Mouse (Mus musculus) midbrain, embryonic 13.5 days (tissue): Measurements from ENCODE around the gene Tmx4. TPM values are rescaled to one million over a fixed set of nuclear protein-coding genes. Genes with fewer than 3 reads are reported as not detected.

ENCODE experiments used
- ATAC-seq: fragments of 200-750 bp; cut with Nextera tagmentation; 2 replicates; pipeline ENCODE4 v1.8.0; 2017; ENCODE audit warnings: mild to moderate bottlenecking, moderate TSS enrichment, moderate library complexity
- H3K27ac ChIP-seq: fragments of 300-500 bp; sonication (generic); 2 replicates; pipeline ENCODE4 v1.5.1; 2015; ENCODE audit warnings: inconsistent platforms, mild to moderate bottlenecking, moderate library complexity
- H3K27me3 ChIP-seq: fragments of 300-500 bp; sonication (generic); 2 replicates; pipeline ENCODE4 v1.6.1; 2015; ENCODE audit warnings: mild to moderate bottlenecking, inconsistent platforms
- H3K36me3 ChIP-seq: fragments of 300-500 bp; sonication (generic); 2 replicates; pipeline ENCODE4 v1.6.1; 2015; ENCODE audit warnings: mild to moderate bottlenecking, inconsistent platforms
- H3K4me1 ChIP-seq: fragments of 300-500 bp; sonication (generic); replicated peaks from 2 replicates; pipeline ENCODE4 v1.6.1; 2015; ENCODE audit warnings: inconsistent platforms
- H3K4me2 ChIP-seq: fragments of 300-500 bp; sonication (generic); replicated peaks from 2 replicates; pipeline ENCODE4 v1.6.1; 2015; ENCODE audit warnings: moderate library complexity, mild to moderate bottlenecking, inconsistent platforms
- H3K4me3 ChIP-seq: fragments of 300-500 bp; sonication (generic); replicated peaks from 2 replicates; pipeline ENCODE4 v1.5.1; 2015; ENCODE audit warnings: mild to moderate bottlenecking, inconsistent platforms
- H3K9ac ChIP-seq: fragments of 300-500 bp; sonication (generic); replicated peaks from 2 replicates; pipeline ENCODE4 v1.6.1; 2015; ENCODE audit warnings: mild to moderate bottlenecking, inconsistent platforms
- H3K9me3 ChIP-seq: fragments of 300-500 bp; sonication (generic); 2 replicates; pipeline ENCODE4 v1.6.1; 2016; ENCODE audit warnings: mild to moderate bottlenecking, inconsistent platforms
- WGBS: fragments of 180-500 bp; shearing (Covaris S2); methylation state at CpG from one replicate; pipeline ENCODE4 v1.1.7; 2015; 5-methylcytosine and 5-hydroxymethylcytosine counted together
- polyA plus RNA-seq: library from polyadenylated mRNA; unstranded; fragments of >200 nt; fragmentation: Nextera tagmentation; extraction: Ambion mirVana; gene quantifications from 2 replicates; pipeline ENCODE4 v1.2.1, GENCODE M21; 2015

The Tmx4 gene
- polyA plus RNA-seq, 1 experiment from 2014 or later, result 97.4 TPM

DNA sequence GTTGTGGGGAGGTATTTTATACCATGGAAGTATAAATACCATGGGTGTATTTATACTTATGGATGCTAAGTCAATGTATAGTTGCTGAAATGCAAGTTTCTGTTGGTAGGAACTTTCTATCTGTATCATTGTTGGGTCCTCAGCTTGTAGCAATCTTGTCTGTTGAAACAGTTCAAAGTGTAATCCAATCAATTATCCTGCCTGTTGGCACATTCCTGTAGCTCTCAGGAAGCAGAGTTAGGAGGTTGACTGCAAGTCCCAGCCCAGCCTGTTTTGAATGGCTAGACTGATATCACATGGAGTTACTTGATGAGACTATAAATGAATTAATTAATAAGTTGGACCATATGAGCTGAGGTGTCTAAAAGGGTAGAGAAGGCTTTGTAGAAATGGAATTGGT, 91.6 kb downstream of the Tmx4 start:
- ATAC-seq, result no peak
- no peaks in the 10 kb centered on the region for H3K4me1 ChIP-seq
- H3K36me3 ChIP-seq, result no peaks in the 10 kb centered on the region
- H3K9me3 ChIP-seq, result no peaks in the 10 kb centered on the region
- H3K27ac ChIP-seq, result no peak overlapping the region
- H3K4me2 ChIP-seq, result no peak overlapping the region
- H3K9ac ChIP-seq, result no peak overlapping the region
- no peak overlapping the region for H3K4me3 ChIP-seq
- H3K27me3 ChIP-seq, result no peaks in the 10 kb centered on the region

DNA sequence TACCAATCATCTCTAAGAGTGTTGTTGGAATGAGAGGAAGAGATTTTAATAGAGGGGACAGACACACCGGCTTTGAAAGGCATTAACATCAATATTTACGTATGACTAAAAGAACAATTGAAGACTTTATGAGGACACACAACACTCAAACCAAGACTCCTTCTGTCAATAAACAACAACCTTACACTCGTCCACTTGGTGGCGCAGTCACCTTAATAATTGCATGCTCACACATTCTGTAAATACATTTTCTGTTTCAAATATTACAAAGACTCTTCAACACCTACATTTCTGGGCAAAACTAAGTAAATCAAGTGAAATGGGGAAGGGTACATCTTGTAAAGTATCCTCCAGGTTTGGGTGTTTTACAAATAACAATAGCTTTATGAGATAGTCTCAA, 94.2 kb downstream of the Tmx4 start:
- Histone ChIP-seq H3K4me1 (no peaks in the 10 kb centered on the region), H3K9me3 (no peaks in the 10 kb centered on the region), H3K27ac (no peak overlapping the region), H3K36me3 (no peaks in the 10 kb centered on the region), H3K27me3 (no peaks in the 10 kb centered on the region), H3K9ac (no peak overlapping the region), H3K4me3 (no peak overlapping the region), H3K4me2 (no peak overlapping the region)
- 21% methylated on average over 4 of the region's 4 CpGs for WGBS
- ATAC-seq, result no peak

- Histone ChIP-seq H3K9ac (no peak overlapping the region), H3K36me3 (no peaks in the 10 kb centered on the region), H3K4me3 (no peak overlapping the region), H3K4me1 (no peaks in the 10 kb centered on the region), H3K27me3 (no peaks in the 10 kb centered on the region), H3K9me3 (no peaks in the 10 kb centered on the region), H3K27ac (no peak overlapping the region), H3K4me2 (no peak overlapping the region)
- no peak for ATAC-seq
- WGBS, result 77% methylated on average over 5 of the region's 5 CpGs
Measured at GRCm38 (mm10) chr2:134545116-134545515, 98.8 kb downstream of the Tmx4 start.

DNA sequence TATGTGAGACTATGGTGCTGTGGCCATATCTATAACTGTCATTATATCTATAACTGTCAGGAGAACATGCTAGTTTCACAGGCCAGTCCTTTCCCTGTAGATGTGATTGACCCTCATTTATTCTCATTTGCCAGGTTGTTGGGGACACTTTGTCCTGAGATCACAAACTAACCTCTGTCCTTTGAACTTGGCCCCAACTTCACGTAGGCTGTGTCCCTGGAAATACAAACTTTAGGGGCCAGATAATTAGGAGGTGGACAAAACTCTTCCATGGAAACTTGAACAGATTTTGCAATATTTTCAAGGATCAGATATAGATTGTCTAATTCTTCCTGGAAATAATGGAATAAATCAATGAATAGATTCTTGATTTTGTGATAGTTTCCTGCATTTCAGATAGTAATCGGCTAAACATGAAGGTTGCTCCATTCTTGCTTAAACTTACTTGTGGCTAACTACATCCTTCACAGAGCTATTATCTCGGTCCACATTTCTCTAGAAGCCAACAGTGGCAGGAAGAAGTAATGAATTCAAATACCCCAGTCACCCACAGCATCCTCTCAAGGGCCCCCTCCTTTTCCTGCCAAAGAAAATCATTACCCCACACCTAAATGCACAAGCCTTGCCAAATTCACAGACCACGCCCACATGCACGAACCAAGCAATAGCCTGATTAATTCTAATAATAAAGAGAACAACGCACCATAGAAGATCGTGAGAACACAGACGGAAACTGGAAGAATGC, 99.5 kb downstream of the Tmx4 start:
- no peak overlapping the region for H3K4me3 ChIP-seq

More for the DNA sequence above, 99.5 kb downstream of the Tmx4 start:
- Histone ChIP-seq H3K27ac (no peak overlapping the region), H3K9me3 (no peaks in the 10 kb centered on the region), H3K4me1 (no peaks in the 10 kb centered on the region), H3K36me3 (no peaks in the 10 kb centered on the region), H3K9ac (no peak overlapping the region), H3K4me2 (no peak overlapping the region), H3K27me3 (no peaks in the 10 kb centered on the region)
- no peak for ATAC-seq
- WGBS, result 80% methylated on average over 8 of the region's 8 CpGs

Other genes starting within 250 kb of the Tmx4 start
- not detected in 2 replicates for gene Hao1, start 89.8 kb downstream of the Tmx4 start, polyA plus RNA-seq
- 20.7 and 21.2 TPM in 2 replicates for gene Plcb1, start 141.9 kb upstream of the Tmx4 start, polyA plus RNA-seq